Mouse (Mus musculus): ENCODE results near the gene Cib4.

Cib4 gene

GRCm38 (mm10) chr5:30568479-30568878, 22.8 kb upstream of the Cib4 start:
- DNase-seq = no peak

DNA sequence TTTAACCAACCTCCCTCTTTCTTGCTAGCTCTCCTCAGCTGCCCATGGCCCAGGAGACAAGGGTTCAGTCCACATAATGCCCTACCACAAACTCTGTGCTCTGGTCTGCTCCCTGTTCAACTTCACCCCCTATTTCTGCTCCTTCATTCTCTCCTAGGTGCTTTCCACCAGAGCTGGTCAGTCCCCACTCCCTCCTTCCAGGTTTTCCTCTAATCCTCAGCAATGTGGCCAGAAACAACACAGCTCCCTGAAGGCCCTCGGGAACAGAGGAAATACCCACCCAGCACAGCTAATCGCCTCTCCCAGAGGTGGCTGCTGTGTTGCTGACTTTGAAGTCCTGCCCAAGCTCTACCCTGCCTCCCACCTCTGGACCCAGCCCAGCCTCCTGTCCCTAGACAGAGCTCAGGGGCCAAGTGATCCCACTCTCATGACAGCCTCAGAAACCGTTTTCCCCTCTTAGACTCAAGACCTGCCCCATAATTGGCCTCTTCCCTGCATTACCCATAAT, 14.4 kb upstream of the Cib4 start:
- no peak for DNase-seq

DNA sequence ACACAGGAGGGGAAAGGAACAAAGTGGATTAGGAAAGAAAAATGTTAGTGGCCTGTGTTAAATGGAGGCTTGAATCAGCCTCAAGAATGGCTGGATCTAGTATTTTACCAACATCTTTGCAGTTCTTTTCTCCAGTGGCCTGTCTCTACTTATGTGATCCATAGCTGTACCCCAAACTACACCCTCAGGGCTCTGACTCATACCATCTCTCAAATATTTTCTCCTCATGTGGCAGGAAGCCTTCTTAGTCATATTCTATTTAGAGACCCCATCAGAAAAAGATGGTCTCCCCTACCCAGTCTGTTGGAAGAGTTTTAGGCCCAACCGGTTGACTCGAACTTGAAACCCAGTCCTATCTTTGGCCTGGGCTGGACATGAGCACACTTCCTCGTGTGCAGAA, 13.8 kb upstream of the Cib4 start:
- no peak for DNase-seq

GRCm38 (mm10) chr5:30556284-30556683, 10.6 kb upstream of the Cib4 start:
- no peak for DNase-seq

GRCm38 (mm10) chr5:30554981-30555380, 9.3 kb upstream of the Cib4 start:
- DNase-seq = no peak

GRCm38 (mm10) chr5:30553936-30554335, 8.3 kb upstream of the Cib4 start:
- DNase-seq = no peak

GRCm38 (mm10) chr5:30552006-30552405, 6.4 kb upstream of the Cib4 start:
- DNase-seq = no peak

- no peak for DNase-seq
Observed at GRCm38 (mm10) chr5:30551022-30551638, 5.5 kb upstream of the Cib4 start.

DNA sequence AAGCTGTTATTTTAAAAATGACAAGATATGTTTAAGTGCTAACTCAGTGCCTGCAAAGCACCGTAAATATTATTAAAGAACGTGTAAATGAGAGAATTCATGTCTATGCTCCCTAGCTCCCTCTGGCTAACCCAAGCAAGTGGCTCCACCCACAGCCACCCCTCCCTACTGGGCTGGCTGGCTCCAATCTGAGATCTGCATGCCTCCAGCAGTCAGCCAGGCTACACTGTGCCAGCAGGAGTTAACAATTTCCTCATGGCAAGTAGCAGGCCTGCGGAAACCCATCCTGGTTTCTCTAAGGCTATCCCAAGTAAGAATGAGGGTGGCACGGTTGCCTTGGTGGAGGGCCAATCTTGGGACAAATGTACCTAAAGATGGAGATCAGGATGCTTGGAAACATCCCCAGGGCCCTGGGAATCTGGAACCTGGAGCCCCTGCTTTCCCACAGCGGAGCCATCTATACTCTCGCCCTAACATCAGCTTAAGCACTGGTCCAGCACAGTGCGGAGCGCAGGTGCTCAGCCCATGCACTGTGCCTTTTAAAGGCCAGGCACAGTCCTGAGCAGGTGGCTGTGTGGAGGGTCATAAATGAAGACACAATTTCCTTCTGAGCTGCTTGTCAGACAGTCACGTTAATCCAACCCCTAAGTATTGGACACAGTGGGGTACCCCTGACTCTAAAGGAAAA, 4.8 kb upstream of the Cib4 start:
- DNase-seq = peak; percentile 38

- no peak for DNase-seq
Observed at GRCm38 (mm10) chr5:30548681-30549080, 3.0 kb upstream of the Cib4 start.

GRCm38 (mm10) chr5:30536051-30536570, 9.5 kb downstream of the Cib4 start:
- no peak for DNase-seq

DNA sequence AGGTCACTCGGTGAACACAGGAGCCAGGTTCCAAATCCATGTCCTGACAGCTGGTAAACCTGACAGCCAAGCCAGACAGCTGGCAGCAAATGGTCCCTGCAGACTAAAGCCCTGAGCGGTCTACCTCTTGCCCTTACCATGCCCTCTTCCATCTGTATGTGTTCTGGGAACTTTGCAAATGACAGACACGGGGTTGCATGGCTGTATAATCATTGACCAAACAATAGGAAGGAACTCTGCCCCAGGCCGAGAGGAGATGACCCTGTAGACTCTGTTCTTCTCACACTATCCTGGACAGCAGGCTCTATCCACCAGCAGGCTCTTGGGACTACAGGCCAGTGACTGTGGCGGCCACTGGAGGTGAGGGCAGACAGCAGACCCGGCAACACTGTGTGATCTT, 11.0 kb downstream of the Cib4 start:
- no peak for DNase-seq

DNA sequence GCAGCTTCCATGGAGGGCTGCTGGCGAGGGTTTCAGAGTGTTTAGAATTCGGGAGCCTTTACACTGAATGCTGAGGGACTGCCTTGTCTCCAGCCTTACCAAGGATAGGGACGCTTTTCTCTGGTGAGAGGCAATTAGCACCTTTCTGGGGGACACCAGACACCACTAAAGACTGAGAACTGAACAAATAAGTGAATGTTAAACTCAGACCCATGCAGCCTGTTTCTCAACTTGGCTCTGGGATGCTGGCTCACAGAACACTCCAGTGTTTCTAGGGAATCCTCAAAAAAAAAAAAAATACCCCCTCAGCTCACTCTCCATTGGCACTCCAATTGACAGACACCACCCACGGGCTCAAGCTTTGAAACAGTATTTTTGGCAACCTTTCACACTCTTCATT, 16.7 kb downstream of the Cib4 start:
- no peak for DNase-seq

DNA sequence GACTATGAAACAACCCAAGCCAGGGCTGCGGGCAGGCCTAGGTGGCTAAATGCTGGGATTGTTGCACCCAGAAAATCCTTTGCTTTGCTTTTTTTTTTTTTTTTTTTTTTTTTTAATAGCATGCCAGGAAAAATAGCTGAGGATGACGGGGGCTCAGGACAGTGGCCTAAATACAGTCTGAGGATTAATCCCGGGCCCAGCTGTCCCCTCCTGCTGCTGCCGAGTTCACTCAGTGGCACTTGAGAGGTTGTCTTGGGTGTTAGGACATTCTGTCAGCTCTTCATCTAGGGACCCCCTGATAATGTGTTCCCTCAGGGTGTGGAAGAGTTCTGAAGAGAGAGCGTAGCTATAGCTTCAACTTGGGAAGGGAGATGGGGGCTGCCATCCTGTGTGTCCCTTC, 18.5 kb downstream of the Cib4 start:
- DNase-seq = no peak

DNA sequence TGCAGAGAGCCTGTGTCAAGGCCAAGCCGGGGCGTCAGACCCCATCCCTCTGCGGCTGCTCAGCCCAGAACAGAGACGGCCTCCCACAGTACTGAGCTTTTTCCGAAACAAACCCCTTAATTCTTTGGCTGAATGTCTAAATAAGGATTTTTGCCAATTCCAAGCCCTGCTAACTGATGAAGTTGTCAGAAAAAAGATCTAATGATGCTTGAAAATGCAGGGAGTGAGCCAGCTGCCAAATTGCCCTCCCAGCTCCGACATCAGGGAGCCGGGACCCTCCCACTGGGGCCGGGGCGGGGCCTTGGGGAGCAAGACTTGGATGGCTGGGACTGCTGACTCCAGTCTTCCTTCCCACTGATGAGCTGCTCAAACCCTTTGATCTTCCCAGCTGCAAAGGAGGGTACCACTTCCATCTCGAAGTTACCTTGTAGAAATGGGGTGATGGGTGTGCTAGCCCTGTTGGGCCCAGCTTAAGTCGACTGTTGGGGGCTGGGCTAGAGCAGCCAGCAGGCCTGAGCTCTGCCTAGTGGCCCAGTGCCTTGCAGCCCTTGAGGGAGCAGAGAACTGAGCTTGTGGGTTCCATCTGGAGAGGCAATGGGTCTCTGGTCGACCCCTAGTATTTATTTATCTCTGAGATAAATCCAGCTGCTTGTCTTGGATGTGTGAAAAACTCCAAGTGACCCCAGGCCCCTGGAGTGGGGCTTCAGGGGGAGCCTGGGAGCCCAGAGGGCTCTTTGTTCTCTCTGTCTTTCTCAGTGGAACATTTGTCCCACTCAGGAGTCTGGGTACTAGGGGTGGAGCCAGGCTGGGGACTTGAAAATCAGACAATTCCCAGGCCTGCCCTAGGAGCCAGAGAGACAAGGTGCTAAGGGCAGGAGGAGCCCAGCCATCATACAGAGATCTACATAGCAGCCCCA, 19.5 kb downstream of the Cib4 start:
- DNase-seq = peak; percentile 78

DNA sequence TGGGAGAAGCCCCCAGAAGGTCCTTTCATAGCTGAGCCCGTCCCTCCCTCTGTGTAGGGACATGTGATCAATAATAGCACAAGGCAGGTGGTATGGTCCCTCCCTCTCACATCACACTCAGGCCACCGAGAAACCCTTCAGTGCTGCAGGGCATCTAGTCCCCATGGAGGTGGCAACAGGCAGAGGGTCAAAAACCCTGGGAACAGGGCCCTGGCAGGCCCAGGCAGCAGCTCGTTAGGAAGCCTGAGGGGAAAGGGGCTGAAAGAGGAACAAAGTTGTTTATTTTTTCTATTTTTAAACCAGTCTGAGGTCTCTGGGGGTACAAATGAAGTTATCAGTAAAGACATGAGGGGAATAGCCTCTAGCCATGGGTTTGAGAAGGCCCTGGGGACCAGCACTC, 21.4 kb downstream of the Cib4 start:
- no peak for DNase-seq

- no peak for DNase-seq
Observed at GRCm38 (mm10) chr5:30523131-30523530, 22.5 kb downstream of the Cib4 start.

DNA sequence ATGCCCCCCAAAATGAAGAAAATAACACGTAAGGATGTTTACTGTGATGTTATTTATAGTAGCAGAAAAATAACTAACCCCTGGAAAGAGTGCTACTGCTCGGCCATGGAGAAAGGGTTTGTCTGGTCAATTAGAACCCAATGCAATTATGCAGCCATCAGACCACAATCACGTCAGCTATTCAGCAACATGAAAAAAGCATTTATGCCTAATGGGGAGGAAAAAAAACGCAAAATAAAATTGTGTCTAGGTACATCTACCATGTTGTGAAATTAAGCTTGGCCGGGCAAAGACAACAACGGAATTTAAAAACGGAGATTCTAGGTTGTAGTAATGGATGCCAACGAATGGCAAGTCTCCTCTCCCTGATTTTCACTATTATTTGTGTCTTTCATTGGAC, 23.2 kb downstream of the Cib4 start:
- no peak for DNase-seq

GRCm38 (mm10) chr5:30520214-30520732, 25.4 kb downstream of the Cib4 start:
- DNase-seq = no peak

DNA sequence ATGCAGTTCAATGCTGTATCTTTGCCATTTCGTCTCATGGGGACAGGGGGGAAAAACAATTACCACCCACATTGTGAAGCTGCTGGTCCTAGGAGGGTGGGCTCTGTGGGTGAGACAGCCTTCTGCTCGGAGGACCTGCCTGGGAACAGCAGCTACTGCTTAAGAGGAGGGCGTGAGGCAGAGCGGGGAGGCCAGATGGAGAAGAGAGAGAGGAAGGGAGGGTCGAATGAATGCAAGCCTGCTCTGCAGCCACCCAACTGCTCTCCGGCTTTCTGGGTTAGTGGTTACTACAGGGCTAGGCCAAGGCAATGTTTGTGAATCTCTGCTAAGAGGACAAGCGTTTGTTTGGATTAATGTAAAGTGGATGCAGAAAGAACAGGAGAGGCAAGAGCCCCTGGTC, 26.1 kb downstream of the Cib4 start:
- DNase-seq = no peak

GRCm38 (mm10) chr5:30518547-30518946, 27.1 kb downstream of the Cib4 start:
- DNase-seq = no peak

DNA sequence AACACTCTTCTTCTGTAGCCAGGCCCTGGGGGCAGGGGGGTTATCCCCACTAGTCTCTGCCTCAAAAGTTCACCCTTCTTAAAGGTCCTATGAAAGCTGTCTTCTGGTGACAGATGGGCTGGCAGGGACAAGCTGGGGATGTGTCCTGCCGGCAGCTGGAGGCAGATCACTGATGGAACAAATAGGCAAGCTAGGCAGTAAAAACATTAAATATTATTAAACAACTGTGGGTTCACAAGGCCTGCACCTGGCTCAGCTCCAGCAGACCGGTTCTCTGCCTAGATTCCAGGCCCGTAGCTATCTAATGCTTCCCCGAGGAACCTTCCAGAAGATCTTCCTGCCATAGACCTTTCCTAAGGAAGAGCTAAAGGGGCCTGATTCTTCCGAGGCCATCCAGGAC, 27.5 kb downstream of the Cib4 start:
- DNase-seq = peak; percentile 54

GRCm38 (mm10) chr5:30516376-30516775, 29.3 kb downstream of the Cib4 start:
- peak; percentile 72 for DNase-seq
